Mouse (Mus musculus): Measurements from ENCODE around the gene Tmem273.

- no peak for TF ChIP-seq CTCF (IDR thresholded peaks at IDR 0.05; ENCODE audit: low read depth, low read length)
- TF ChIP-seq TAL1 (conservative IDR thresholded peaks at IDR 0.05; ENCODE audit: low read depth, low read length): no peak
- TF ChIP-seq GATA1 (IDR thresholded peaks at IDR 0.05; ENCODE audit: borderline replicate concordance, low read length): no peak
- no peak for TF ChIP-seq GATA2 (IDR thresholded peaks at IDR 0.05; ENCODE audit: borderline replicate concordance, low read depth, low read length)
Measured at GRCm38 (mm10) chr14:32800048-32800447, 14.3 kb downstream of the Tmem273 start.

Measured in G1E (cell line).